Mouse (Mus musculus): ENCODE measurements around the gene Timp4. TPM values are rescaled to one million over a fixed set of nuclear protein-coding genes. Genes with fewer than 3 reads are reported as not detected.

The Timp4 gene
- total and polyA plus RNA-seq, 3 experiments = not detected

DNA sequence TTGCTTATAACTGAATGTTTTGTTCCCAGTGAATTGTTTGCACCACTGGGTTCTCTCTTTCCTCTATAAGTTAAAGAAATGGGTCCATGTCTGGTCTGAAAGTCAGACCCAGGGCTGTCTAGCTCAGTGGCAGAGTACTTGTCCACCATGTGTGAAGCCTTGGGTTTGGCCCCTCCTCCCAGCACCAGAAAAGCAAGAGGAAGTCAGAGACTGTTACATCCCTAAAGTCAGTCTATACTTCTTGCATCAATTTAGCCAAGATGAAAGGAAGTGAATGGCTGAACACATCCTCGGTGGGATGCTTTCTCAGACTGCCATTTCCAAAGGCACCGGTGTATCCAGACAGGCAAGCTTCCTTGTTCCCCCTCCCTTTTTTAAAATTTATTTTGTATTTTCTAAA lies 39.1 kb upstream of the Timp4 start:
- Histone ChIP-seq H3K79me2 (ENCODE audit: control insufficient read depth, insufficient read depth, low read length, poor library complexity) (no peaks in the 10 kb centered on the region), H3K4me3 (ENCODE audit: control insufficient read depth in 1 of 2, insufficient read depth in 1 of 2, low read depth in 2 of 2, low read length in 2 of 2) (no peak overlapping the region), H3K36me3 (ENCODE audit: control insufficient read depth in 1 of 2, insufficient read depth in 2 of 2, low read length in 2 of 2) (no peaks in the 10 kb centered on the region), H3K9ac (ENCODE audit: control insufficient read depth, low read depth, low read length, poor library complexity, severe bottlenecking) (no peak overlapping the region), H3K4me1 (ENCODE audit: control insufficient read depth in 1 of 2, insufficient read depth in 2 of 2, low read length in 2 of 2) (no peaks in the 10 kb centered on the region), H3K27ac (ENCODE audit: control insufficient read depth, low read depth, low read length) (no peak overlapping the region), H3K9me3 (replicated peaks; ENCODE audit: insufficient read depth, low read length) (no peaks in the 10 kb centered on the region), H3K27me3 (ENCODE audit: control insufficient read depth in 1 of 2, insufficient read depth in 2 of 2, low read length in 2 of 2) (peaks cover 0 to 2% of the 10 kb centered on the region in 2 experiments; a peak in 2 of 4 replicates)
- no peak for TF ChIP-seq CHD2 (IDR thresholded peaks at IDR 0.05; ENCODE audit: low read length)
- TF ChIP-seq HCFC1 (IDR thresholded peaks at IDR 0.05; ENCODE audit: low read depth, low read length) = no peak
- TF ChIP-seq MAFK (IDR thresholded peaks at IDR 0.05; ENCODE audit: borderline replicate concordance, low read depth, low read length) = no peak
- no peak for TF ChIP-seq E2F4 (IDR thresholded peaks at IDR 0.05; ENCODE audit: borderline replicate concordance, low read depth, low read length)
- no peak for TF ChIP-seq NRF1 (IDR thresholded peaks at IDR 0.05; ENCODE audit: insufficient read depth, low read depth, low read length, poor library complexity, severe bottlenecking)
- no peak for TF ChIP-seq GATA1 (IDR thresholded peaks at IDR 0.05; ENCODE audit: low read depth, low read length)
- no peak for TF ChIP-seq CTCF (IDR thresholded peaks at IDR 0.05 in 2 of 3, conservative IDR thresholded peaks at IDR 0.05 in 1 of 3; ENCODE audit: control insufficient read depth in 1 of 3, insufficient read depth in 1 of 3, low read depth in 2 of 3, low read length in 3 of 3, poor library complexity in 1 of 3, severe bottlenecking in 1 of 3)
- TF ChIP-seq POLR2A (IDR thresholded peaks at IDR 0.05; ENCODE audit: control insufficient read depth in 1 of 2, insufficient read depth in 1 of 2, low read depth in 1 of 2, low read length in 2 of 2, poor library complexity in 1 of 2) = no peak
- no peak for TF ChIP-seq TBP (IDR thresholded peaks at IDR 0.05; ENCODE audit: low read depth, low read length)
- TF ChIP-seq ZKSCAN1 (IDR thresholded peaks at IDR 0.05; ENCODE audit: low read depth, low read length) = no peak
- TF ChIP-seq MYC (IDR thresholded peaks at IDR 0.05; ENCODE audit: low read depth, low read length) = no peak
- no peak for TF ChIP-seq MEF2A (IDR thresholded peaks at IDR 0.05; ENCODE audit: extremely low read depth, insufficient replicate concordance, low read depth, low read length, poor library complexity, severe bottlenecking)
- TF ChIP-seq ZC3H11A (IDR thresholded peaks at IDR 0.05; ENCODE audit: low read depth, low read length) = no peak
- no peak for TF ChIP-seq ELF1 (IDR thresholded peaks at IDR 0.05; ENCODE audit: low read depth, low read length)
- TF ChIP-seq MXI1 (IDR thresholded peaks at IDR 0.05; ENCODE audit: low read depth, low read length) = no peak
- DNase-seq (ENCODE audit: low read depth, low spot score) = no peak

GRCm38 (mm10) chr6:115290561-115290960 lies 38.6 kb upstream of the Timp4 start:
- no peaks in the 10 kb centered on the region for H3K4me1 ChIP-seq (ENCODE audit: control insufficient read depth in 1 of 2, insufficient read depth in 2 of 2, low read length in 2 of 2)

More at GRCm38 (mm10) chr6:115290561-115290960, 38.6 kb upstream of the Timp4 start:
- no peak overlapping the region for H3K27ac ChIP-seq (ENCODE audit: control insufficient read depth, low read depth, low read length)
- H3K27me3 ChIP-seq (ENCODE audit: control insufficient read depth in 1 of 2, insufficient read depth in 2 of 2, low read length in 2 of 2) = peaks cover 0 to 2% of the 10 kb centered on the region in 2 experiments; a peak in 2 of 4 replicates
- no peak overlapping the region for H3K4me3 ChIP-seq (ENCODE audit: control insufficient read depth in 1 of 2, insufficient read depth in 1 of 2, low read depth in 2 of 2, low read length in 2 of 2)
- H3K79me2 ChIP-seq (ENCODE audit: control insufficient read depth, insufficient read depth, low read length, poor library complexity) = no peaks in the 10 kb centered on the region
- TF ChIP-seq SIN3A (IDR thresholded peaks at IDR 0.05; ENCODE audit: low read length) (no peak), POLR2A (IDR thresholded peaks at IDR 0.05; ENCODE audit: control insufficient read depth in 1 of 2, insufficient read depth in 1 of 2, low read depth in 1 of 2, low read length in 2 of 2, poor library complexity in 1 of 2) (no peak)
- no peak overlapping the region for H3K9ac ChIP-seq (ENCODE audit: control insufficient read depth, low read depth, low read length, poor library complexity, severe bottlenecking)
- H3K36me3 ChIP-seq (ENCODE audit: control insufficient read depth in 1 of 2, insufficient read depth in 2 of 2, low read length in 2 of 2) = no peaks in the 10 kb centered on the region
- DNase-seq (ENCODE audit: low read depth, low spot score) = no peak
- H3K9me3 ChIP-seq (replicated peaks; ENCODE audit: insufficient read depth, low read length) = no peaks in the 10 kb centered on the region

Measured in MEL (cell line).